Mouse (Mus musculus) kidney, postnatal 25 days (tissue): ENCODE measurements around the gene Cic.

ENCODE experiments used
- DNase-seq, 2 experiments: peaks; one replicate each; pipeline ENCODE4 v3.0.0; 2021; ENCODE audit warnings: mixed read lengths in 2 of 2

Gene Cic

GRCm38 (mm10) chr7:25270652-25271633 lies 3.4 kb downstream of the Cic start:
- no peak for DNase-seq

GRCm38 (mm10) chr7:25271651-25272444 lies 4.3 kb downstream of the Cic start:
- no peak for DNase-seq

- no peak for DNase-seq
Measured at GRCm38 (mm10) chr7:25272445-25273258, 5.1 kb downstream of the Cic start.

- peak in 1 of 2 experiments; percentile 24 for DNase-seq
Measured at GRCm38 (mm10) chr7:25273259-25274241, 6.0 kb downstream of the Cic start.

- DNase-seq: no peak
Measured at GRCm38 (mm10) chr7:25274571-25274970, 7.1 kb downstream of the Cic start.

- no peak for DNase-seq
Measured at GRCm38 (mm10) chr7:25274996-25275395, 7.5 kb downstream of the Cic start.

- no peak for DNase-seq
Measured at GRCm38 (mm10) chr7:25275555-25276298, 8.2 kb downstream of the Cic start.

GRCm38 (mm10) chr7:25277405-25277804 lies 9.9 kb downstream of the Cic start:
- DNase-seq: no peak

- DNase-seq: no peak
Measured at GRCm38 (mm10) chr7:25277998-25278340, 10.5 kb downstream of the Cic start.

GRCm38 (mm10) chr7:25278341-25279075 lies 11.0 kb downstream of the Cic start:
- peak; percentile 84 to 95 for DNase-seq

- peak; percentile 92 to 96 for DNase-seq
Measured at GRCm38 (mm10) chr7:25279076-25279860, 11.8 kb downstream of the Cic start.

GRCm38 (mm10) chr7:25279861-25280791 lies 12.6 kb downstream of the Cic start:
- peak; percentile 65 to 85 for DNase-seq

GRCm38 (mm10) chr7:25281166-25281733 lies 13.7 kb downstream of the Cic start:
- DNase-seq: no peak

- DNase-seq: peak; percentile 99
Measured at GRCm38 (mm10) chr7:25281734-25282601, 14.5 kb downstream of the Cic start.

GRCm38 (mm10) chr7:25282731-25283211 lies 15.3 kb downstream of the Cic start:
- peak; percentile 40 to 79 for DNase-seq

GRCm38 (mm10) chr7:25283637-25284036 lies 16.1 kb downstream of the Cic start:
- no peak for DNase-seq
